Mouse (Mus musculus): ENCODE measurements around the gene Fgfr2. TPM values are rescaled to one million over a fixed set of nuclear protein-coding genes. Genes with fewer than 3 reads are reported as not detected.
A peak's percentile ranks its signal among the peaks of the same experiment; 100 is the strongest.

Gene Fgfr2
- polyA plus RNA-seq, 3 experiments from 2014 or later = 0.27 TPM; not detected in 2

GRCm38 (mm10) chr7:132247567-132247966, 875.6 kb downstream of the Fgfr2 start:
- ATAC-seq = no peak

- ATAC-seq = no peak
These were observed 876.1 kb downstream of the Fgfr2 start for GRCm38 (mm10) chr7:132247091-132247490.

GRCm38 (mm10) chr7:132245730-132246129, 877.4 kb downstream of the Fgfr2 start:
- no peak for ATAC-seq

- ATAC-seq = no peak
These were observed 878.5 kb downstream of the Fgfr2 start for GRCm38 (mm10) chr7:132244637-132245036.

- ATAC-seq = no peak
These were observed 879.9 kb downstream of the Fgfr2 start for GRCm38 (mm10) chr7:132243225-132243624.

- no peak for ATAC-seq
These were observed 880.5 kb downstream of the Fgfr2 start for GRCm38 (mm10) chr7:132242617-132243141.

GRCm38 (mm10) chr7:132238921-132239320, 884.2 kb downstream of the Fgfr2 start:
- no peak for ATAC-seq

GRCm38 (mm10) chr7:132237191-132237590, 886.0 kb downstream of the Fgfr2 start:
- no peak for ATAC-seq

- ATAC-seq = no peak
These were observed 886.4 kb downstream of the Fgfr2 start for GRCm38 (mm10) chr7:132236789-132237188.

- ATAC-seq = no peak
These were observed 888.9 kb downstream of the Fgfr2 start for GRCm38 (mm10) chr7:132234250-132234649.

GRCm38 (mm10) chr7:132233732-132234131, 889.4 kb downstream of the Fgfr2 start:
- ATAC-seq = no peak

- no peak for ATAC-seq
These were observed 890.2 kb downstream of the Fgfr2 start for GRCm38 (mm10) chr7:132232937-132233336.

- ATAC-seq = no peak
These were observed 891.7 kb downstream of the Fgfr2 start for GRCm38 (mm10) chr7:132231476-132231875.

GRCm38 (mm10) chr7:132230961-132231360, 892.2 kb downstream of the Fgfr2 start:
- ATAC-seq = no peak

GRCm38 (mm10) chr7:132227075-132227640, 896.0 kb downstream of the Fgfr2 start:
- ATAC-seq = no peak

- peak; percentile 54 for ATAC-seq
These were observed 896.6 kb downstream of the Fgfr2 start for GRCm38 (mm10) chr7:132226379-132227074.

GRCm38 (mm10) chr7:132223452-132224141, 899.6 kb downstream of the Fgfr2 start:
- ATAC-seq = no peak

GRCm38 (mm10) chr7:132214031-132214430, 909.1 kb downstream of the Fgfr2 start:
- no peak for ATAC-seq

GRCm38 (mm10) chr7:132213460-132213859, 909.7 kb downstream of the Fgfr2 start:
- no peak for ATAC-seq

- ATAC-seq = no peak
These were observed 911.0 kb downstream of the Fgfr2 start for GRCm38 (mm10) chr7:132211920-132212701.

GRCm38 (mm10) chr7:132210616-132211015, 912.5 kb downstream of the Fgfr2 start:
- ATAC-seq = no peak

GRCm38 (mm10) chr7:132208946-132209651, 914.1 kb downstream of the Fgfr2 start:
- no peak for ATAC-seq

Data from inflammation-experienced regulatory T-cells, adult 6 months (primary cell).